Mouse (Mus musculus) mesoderm, embryonic 11.5 days (tissue): ENCODE measurements around the gene Pam16.
A peak's percentile ranks its signal among the peaks of the same experiment; 100 is the strongest.

Experiments
- DNase-seq: peaks from one replicate; pipeline ENCODE4 v3.0.0-alpha.2; 2012; ENCODE audit warnings: low read depth, low spot score

Gene Pam16

GRCm38 (mm10) chr16:4611193-4611592, 13.6 kb downstream of the Pam16 start:
- DNase-seq: no peak

DNA sequence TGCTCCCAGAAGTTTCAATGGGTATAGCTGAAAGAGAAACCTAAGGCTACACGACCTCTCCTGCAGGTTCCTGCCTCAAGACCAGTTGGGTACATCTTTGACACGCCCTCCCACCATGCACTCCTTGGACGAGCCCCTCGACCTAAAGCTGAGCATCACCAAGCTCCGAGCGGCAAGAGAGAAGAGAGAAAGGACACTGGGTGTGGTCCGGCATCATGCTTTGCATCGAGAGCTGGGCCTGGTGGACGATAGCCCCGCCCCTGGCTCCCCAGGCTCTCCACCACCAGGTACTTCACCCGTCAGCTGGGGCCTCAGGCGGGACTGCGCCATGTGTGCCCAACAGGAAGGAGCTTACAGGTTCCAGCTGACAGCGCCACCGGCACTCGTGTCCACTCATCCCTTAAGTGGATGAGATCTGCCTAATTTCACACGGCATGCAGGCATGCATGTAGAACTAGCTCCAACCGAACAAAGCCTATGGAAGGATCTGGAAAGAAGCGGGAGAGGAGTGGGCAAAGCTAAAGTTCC, 16.2 kb downstream of the Pam16 start:
- DNase-seq: no peak

DNA sequence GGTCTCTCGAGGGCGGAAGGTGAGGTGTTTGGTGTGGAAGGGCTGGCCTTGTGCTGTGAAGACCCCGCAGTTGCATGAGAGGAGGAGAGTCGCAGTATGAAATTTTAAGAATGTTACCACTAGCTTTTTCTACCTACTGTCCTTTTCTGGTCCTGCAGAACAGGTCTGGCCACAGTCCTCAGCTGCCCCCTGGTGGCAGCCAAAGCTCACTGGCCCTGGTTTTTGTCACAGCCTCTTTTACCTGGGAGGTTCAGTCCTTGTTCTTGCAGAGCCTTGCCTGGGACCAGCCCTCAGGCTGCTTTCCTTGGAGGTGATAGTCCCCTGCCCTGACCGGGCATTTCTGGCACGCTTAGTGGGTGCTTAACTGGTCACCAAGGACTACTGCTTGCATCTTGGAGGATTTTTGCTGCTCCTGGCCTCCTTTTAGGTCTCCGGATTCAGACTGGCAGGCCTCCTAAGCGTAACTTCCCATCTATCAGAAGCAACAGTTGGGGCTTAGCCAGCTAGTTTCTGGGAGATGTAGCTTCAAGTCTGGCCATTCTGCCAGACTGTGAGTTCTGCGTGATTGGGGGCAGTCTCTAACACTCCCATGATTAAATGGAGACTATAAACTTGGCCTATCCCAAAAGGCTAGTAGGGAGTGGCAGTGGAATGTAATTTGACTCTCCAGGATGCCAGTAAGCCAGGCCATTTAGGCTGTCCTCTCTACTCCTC, 16.8 kb downstream of the Pam16 start:
- peak; percentile 89 for DNase-seq

DNA sequence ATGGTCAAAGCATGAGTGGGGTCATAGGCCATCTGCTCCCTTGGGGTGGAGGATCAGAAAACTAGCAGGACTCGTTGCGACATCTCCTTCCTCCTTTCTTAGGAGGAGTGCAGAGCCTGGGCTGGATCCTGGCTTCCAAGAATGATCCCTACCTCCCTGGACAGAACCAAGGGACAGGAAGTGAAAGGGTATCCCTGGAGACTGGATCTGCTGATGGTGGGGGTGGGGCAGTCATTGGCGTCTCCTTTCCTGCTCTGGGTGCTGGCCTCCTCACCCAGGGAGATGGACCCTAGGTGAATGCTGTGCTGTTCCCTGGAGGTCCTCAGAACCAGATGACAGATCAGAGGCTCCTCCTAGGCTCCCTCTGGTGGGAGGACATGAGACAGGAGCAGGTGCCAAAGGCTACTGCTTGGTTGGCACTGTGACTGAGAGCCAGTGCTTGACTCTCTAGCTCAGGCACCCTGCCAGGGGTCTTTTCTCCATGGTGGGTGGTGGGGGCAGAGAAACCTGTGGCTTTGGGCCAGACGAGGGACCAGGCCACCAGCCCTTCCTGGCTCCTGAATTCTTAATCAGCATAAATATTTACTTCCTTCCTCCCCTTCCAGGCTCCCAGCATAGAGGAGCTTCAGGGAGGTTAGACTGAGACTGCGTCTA, 18.2 kb downstream of the Pam16 start:
- DNase-seq: no peak

DNA sequence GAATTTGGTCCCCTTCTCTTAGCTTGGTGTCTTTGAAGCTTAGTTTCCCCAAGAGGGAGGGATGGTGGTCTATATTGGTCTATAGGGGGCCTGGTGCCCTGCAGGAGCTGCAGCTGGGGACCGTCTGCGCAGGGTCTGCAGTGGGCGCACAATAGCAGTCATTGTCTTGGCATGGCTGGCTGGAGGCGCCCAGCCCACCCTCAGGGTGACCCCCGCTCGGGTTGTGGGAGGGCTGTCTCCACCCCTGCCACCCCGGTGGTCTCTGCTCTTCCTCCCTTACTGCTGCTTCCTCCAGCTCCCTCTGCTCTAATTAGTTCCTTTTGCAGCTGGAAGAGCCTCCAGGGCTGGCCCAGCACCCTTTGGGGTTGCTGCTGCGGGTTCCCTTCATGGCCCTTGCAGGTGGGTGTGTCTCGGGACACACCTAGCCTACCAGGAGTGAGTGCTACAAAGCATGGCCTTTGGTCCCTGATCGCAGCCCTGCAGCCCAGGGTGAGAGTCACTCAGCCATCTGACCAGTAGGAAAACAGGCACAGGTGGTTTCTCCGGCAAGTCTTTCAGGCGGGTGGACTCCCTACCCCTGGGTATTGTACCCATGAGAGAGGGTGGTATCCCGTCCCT, 19.2 kb downstream of the Pam16 start:
- DNase-seq: no peak

- DNase-seq: no peak
Measured at GRCm38 (mm10) chr16:4604293-4604837, 20.4 kb downstream of the Pam16 start.

GRCm38 (mm10) chr16:4603453-4603837, 21.3 kb downstream of the Pam16 start:
- DNase-seq: no peak

DNA sequence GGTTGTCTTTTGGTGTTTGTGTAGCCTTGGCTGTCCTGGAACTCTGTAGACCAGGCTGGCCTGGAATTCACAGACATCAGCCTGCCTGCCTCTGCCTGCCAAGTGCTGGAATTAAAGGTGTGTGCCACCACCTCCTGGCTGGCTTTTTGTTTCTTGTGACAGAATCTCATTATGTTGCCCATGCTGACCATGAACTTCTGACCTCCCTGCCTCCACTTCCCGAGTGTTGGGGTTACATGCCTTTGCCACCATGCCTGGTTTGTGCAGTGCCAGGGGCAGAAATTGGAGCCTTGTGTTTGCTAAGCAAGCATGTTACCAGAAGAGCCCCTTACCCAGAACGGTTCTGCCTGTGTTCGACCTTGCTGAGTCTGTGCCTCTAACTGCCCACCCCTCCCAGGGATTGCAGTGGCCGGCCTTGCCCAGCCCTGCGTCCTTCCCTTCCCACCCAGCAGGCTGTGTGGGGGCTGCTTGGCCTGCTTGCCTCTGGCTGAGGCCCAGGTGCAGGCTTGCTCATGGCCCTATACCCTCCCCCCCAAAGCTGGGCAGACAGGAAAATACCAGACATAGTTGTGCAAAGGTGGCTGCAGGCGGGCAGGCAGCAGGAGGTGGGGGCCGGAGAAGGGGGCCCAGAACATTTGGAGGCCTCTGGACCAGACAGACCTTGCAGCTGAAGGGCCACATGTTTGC, 21.9 kb downstream of the Pam16 start:
- peak; percentile 56 for DNase-seq

DNA sequence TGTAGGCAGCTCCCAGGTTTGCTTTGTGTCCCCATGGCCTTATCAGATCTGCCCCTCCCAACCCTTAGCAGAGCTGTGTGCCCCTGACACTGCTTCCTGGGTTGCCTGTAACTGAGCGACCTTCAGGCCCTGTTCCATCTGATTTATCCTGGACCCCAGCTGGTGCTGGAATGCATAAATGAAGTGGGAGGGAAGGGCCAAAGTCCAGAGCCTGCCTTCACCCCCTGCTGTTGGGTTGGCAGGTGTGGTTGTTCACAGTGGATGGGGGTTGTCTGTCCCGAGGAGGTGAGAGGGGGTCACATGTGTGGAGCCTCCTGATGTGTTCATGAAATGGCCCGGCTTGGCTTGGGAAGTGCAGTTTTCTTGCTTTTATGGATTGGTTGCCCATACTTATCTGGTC, 22.6 kb downstream of the Pam16 start:
- peak; percentile 54 for DNase-seq

DNA sequence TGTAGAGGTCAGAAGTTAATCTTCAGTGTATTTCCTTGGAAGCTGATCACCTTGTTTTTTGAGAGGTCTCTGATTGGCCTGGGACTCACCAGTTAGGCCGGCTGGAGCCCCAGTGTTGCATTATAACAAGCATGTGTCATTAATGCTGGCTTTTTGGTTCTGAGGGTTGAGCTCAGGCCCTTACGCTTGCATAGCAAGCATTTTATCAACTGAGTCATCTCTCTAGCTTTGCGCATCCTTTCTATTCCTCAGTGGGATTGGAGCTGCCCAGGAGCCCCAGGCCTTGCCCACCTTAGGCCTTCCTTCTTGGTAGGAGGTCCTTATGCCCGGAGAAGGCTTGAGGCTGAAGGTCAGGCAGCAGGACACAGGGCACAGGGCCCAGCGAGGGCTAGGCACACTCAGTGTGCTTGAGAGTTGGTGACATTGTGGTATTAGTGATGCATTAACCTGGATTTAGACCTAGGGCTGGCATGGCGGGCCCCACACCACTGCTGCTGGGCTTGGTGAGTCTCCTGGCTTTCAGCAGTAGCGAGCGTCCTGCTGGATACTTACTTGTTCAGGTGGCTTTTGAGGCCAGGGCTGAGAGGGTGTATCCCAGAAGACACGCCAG, 24.0 kb downstream of the Pam16 start:
- no peak for DNase-seq

DNA sequence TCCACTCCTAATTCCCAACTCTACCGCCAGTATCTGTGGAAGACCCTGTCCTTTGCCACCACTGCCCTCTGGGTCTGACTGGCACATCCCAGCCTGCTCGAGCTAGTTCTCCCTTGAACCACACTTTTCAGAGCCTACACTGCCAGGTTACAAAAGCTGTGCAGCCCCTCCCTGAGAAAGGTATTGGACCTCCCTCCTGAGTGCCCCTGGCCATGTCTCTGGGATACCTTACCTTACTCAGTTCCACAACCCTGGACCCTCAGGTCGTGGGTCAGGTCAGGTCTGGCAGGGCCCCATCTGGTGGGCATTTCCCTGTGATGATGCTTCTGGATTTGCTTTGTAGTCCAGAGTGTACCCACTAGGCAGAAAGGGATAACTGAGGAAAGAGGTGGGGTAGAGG, 25.2 kb downstream of the Pam16 start:
- DNase-seq: no peak

GRCm38 (mm10) chr16:4598891-4599543, 25.8 kb downstream of the Pam16 start:
- peak; percentile 52 for DNase-seq

- DNase-seq: no peak
Measured at GRCm38 (mm10) chr16:4598041-4598440, 26.7 kb downstream of the Pam16 start.

GRCm38 (mm10) chr16:4597296-4597695, 27.5 kb downstream of the Pam16 start:
- no peak for DNase-seq

- no peak for DNase-seq
Measured at GRCm38 (mm10) chr16:4596836-4597235, 28.0 kb downstream of the Pam16 start.

DNA sequence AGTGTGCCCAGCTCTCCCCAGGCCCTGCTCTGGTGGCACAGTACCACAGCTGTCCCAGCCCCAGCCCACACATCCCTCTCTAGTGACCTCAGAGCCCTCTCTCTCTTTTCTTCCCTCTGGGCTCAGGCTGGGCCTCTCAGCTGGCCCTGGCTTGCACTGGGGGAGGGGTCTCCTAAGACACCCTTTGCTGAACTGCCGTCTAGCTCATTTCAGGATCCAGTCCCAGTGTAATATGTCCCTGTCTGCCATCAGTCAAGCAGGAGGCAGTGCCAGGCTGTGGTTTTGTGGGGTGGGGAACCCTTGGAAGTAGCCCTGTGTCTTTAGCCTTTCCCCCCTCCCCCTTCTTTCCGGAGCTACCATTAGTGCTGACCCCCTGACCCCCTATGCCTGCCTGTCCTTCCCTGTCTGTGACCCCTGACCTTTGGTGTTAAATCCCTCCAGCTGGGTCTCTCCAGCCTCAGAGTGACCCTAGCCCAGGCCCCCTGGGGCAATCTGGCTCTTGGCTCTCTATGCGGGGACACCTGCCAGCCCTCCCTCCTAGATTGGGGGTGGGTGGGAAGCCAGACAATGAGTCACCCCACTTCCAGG, 28.6 kb downstream of the Pam16 start:
- DNase-seq: peak; percentile 67

- DNase-seq: no peak
Measured at GRCm38 (mm10) chr16:4595527-4595963, 29.2 kb downstream of the Pam16 start.

GRCm38 (mm10) chr16:4594814-4595526, 29.8 kb downstream of the Pam16 start:
- no peak for DNase-seq

DNA sequence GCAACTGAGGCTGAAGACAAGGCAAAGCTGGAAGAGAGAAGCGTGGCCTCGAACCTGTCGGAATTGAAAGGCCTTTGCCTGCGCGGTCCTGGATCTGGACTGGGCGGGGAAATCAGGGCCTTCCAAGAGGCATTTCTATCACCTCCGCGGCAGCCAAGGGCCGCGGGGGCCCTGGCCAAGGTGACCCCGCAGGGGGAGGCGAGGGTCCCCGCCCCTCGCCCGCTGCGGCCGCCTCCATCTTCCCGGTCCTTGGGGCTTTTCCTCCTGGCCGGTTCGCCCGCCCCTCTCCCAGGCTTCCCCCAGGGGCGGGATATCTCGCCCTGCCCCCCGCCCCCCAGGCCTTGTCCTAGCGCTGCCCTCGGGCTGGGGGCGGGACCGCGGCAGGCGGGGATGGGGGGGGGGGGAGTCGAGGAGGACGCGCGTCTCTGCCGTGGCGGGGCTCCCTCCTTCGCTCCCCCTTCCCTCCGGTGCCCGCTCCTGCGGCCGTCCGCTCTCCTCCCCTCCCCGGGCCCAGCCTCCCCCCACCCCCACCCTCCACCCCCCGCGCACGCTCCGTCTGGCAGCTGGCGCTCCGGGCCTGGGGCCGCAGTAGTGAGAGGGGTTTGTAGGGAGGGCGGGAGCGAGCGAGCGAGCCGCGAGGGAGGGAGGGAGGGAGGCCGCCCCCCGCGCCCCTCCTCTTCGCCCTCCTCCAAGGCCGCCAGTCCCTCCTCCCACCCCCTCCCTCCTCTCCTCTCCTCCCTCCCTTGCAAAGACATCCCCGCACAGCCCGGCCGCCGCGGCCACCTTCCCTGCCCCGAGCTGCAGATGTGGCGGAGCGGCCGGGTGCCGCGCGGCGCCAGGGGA, 30.6 kb downstream of the Pam16 start, which contains the start of gene Glis2:
TSS of gene Glis2 (plus strand) at position 743 of the 843 bp plus-strand sequence.
- DNase-seq: peak; percentile 94
